Mouse (Mus musculus) heart, embryonic 16.5 days (tissue): ENCODE measurements around the gene Lrrc42. TPM values are rescaled to one million over a fixed set of nuclear protein-coding genes. Genes with fewer than 3 reads are reported as not detected.

Experiments
- ATAC-seq: fragments of 200-750 bp; cut with Nextera tagmentation; replicated peaks from 2 replicates; pipeline ENCODE4 v1.8.0; 2017; ENCODE audit warnings: moderate number of reproducible peaks; ENCODE audit not compliant: insufficient read depth, low FRiP score; ENCODE audit errors: extremely low read depth
- H3K27ac ChIP-seq: fragments of 300-500 bp; sonication (generic); 2 replicates; pipeline ENCODE4 v1.5.1; 2014; ENCODE audit warnings: mild to moderate bottlenecking, low read length, control low read depth, moderate library complexity
- H3K27me3 ChIP-seq: fragments of 300-500 bp; sonication (generic); 2 replicates; pipeline ENCODE4 v1.6.1; 2014; ENCODE audit warnings: low read length, mixed read lengths; ENCODE audit not compliant: control insufficient read depth, insufficient read depth
- H3K36me3 ChIP-seq: fragments of 300-500 bp; sonication (generic); 2 replicates; pipeline ENCODE4 v1.6.1; 2014; ENCODE audit not compliant: control insufficient read depth, insufficient read depth
- H3K4me1 ChIP-seq: fragments of 300-500 bp; sonication (generic); 2 replicates; pipeline ENCODE4 v1.6.1; 2014; ENCODE audit warnings: low read length, mixed read lengths; ENCODE audit not compliant: control insufficient read depth, insufficient read depth
- H3K4me2 ChIP-seq: fragments of 300-500 bp; sonication (generic); 2 replicates; pipeline ENCODE4 v1.6.1; 2014; ENCODE audit warnings: low read depth, mild to moderate bottlenecking, control low read depth, low read length
- H3K4me3 ChIP-seq: fragments of 300-500 bp; sonication (generic); 2 replicates; pipeline ENCODE4 v1.5.1; 2014; ENCODE audit warnings: mild to moderate bottlenecking, control low read depth, low read length
- H3K9ac ChIP-seq: fragments of 300-500 bp; sonication (generic); 2 replicates; pipeline ENCODE4 v1.6.1; 2014; ENCODE audit warnings: low read length, control low read depth
- H3K9me3 ChIP-seq: fragments of 300-500 bp; sonication (generic); replicated peaks from 2 replicates; pipeline ENCODE4 v1.6.1; 2016; ENCODE audit warnings: low read length; ENCODE audit not compliant: control insufficient read depth
- WGBS: fragments of 180-500 bp; shearing (Covaris S2); extraction: QIAGEN DNeasy Blood & Tissue Kit; methylation state at CpG from one replicate; pipeline ENCODE4 v1.1.7; 2014; 5-methylcytosine and 5-hydroxymethylcytosine counted together
- polyA plus RNA-seq: library from polyadenylated mRNA; unstranded; fragments of >200 nt; fragmentation: Nextera tagmentation; extraction: Ambion mirVana; gene quantifications from 2 replicates; pipeline ENCODE4 v1.2.1, GENCODE M21; 2015

Lrrc42 gene
- polyA plus RNA-seq: 40.5 and 48.3 TPM in 2 replicates

DNA sequence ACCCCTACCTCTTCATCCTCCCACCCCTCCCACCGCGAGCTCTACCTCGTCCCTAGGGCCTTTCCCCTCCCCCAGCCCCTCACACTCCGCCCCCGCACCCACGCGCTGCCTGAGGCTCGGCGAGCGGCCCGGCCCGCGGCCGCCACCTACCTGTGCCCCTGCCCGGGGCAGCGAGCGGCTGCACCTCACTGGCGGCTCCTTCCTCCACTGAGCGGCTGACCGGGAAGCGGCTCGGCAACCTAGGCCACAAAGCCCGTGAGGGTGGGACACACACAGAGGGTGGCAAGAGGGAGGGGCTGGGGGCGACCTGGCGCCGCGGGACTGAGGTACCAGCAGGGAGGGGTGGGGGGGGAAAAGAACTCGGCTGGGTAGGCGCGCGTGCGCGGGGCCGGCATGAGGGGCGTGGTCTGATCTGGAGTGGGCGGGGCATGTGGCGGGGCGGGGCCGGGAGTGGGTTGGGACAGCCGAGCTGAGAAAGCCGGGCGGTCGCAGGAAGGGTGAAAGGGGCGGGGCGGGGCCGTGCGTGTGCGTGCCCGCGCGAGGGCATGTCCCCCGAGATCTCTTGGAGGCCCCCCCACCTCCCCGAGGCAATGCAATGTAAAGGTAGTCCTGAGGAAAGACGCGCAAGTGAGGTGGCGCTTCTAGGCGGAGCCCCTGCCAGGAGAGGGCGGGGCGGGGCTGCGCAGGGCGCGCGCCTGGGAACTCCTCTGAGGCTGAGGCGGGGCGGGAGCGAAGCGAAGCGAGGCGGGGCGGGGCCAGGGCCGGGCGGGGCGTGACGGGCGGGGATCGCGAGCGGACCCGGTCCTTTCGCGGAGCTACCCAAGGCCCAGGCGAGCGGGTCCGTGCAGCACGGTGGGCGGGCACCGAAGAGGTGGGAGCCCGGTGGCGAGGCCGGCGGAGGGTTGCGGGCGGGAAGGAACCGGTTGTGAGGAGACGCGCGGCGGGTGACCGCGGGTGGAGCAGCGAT lies at the start of gene Lrrc42, which contains the start of gene Hspb11:
Gene Lrrc42, minus strand, starts transcription at position 408 of the 967 bp plus-strand sequence.
Gene Hspb11, plus strand, starts transcription at position 469 of the 967 bp plus-strand sequence.
- H3K36me3 ChIP-seq: no peaks in the 10 kb centered on the region
- H3K27ac ChIP-seq: peak within 1 kb of the TSS; percentile 81
- peaks cover 30% of the 10 kb centered on the region for H3K4me1 ChIP-seq
- ATAC-seq: peak; percentile 97
- no peaks in the 10 kb centered on the region for H3K9me3 ChIP-seq
- peak within 1 kb of the TSS; percentile 92 for H3K4me3 ChIP-seq
- H3K4me2 ChIP-seq: peak within 1 kb of the TSS; percentile 88
- WGBS: under 1% methylated on average over 99 of the region's 101 CpGs
- peak within 1 kb of the TSS; percentile 92 for H3K9ac ChIP-seq
- no peaks in the 10 kb centered on the region for H3K27me3 ChIP-seq

DNA sequence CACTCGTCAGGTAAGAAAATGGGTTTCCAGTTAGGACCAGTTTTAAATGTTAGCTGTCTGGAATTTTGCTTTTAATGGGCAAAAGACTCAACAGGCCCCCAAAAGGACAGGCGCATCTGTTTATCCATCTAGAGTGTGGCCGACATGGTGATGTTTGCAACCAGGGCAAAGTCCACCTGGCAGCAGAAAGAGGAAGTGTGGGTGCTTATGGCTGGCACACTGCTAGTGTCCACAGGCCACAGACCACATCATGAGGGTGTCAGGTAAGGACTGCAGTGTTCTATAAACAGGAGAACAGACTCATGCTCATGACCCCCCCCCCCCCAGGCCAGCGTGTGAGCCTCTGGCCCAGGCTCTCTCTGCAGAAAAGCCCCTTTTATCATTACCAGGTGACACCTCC lies 49.5 kb upstream of the Lrrc42 start:
- WGBS: 72% methylated on average over 4 of the region's 4 CpGs

GRCm38 (mm10) chr4:107302221-107302620 lies 48.9 kb upstream of the Lrrc42 start:
- no peak for ATAC-seq
- Histone ChIP-seq H3K9ac (no peak overlapping the region), H3K27ac (no peak overlapping the region), H3K4me1 (no peaks in the 10 kb centered on the region), H3K9me3 (no peaks in the 10 kb centered on the region), H3K27me3 (no peaks in the 10 kb centered on the region; the same call in 1 of the 2 replicates), H3K4me3 (no peak overlapping the region), H3K4me2 (no peak overlapping the region), H3K36me3 (no peaks in the 10 kb centered on the region)
- 86% methylated on average over 9 of the region's 9 CpGs for WGBS

More for the DNA sequence above, 49.5 kb upstream of the Lrrc42 start:
- Histone ChIP-seq H3K27ac (no peak overlapping the region), H3K27me3 (no peaks in the 10 kb centered on the region; the same call in 1 of the 2 replicates), H3K4me1 (no peaks in the 10 kb centered on the region), H3K9me3 (no peaks in the 10 kb centered on the region), H3K4me2 (no peak overlapping the region), H3K4me3 (no peak overlapping the region), H3K36me3 (no peaks in the 10 kb centered on the region), H3K9ac (no peak overlapping the region)
- no peak for ATAC-seq

- H3K4me3 ChIP-seq: no peak overlapping the region
Measured at GRCm38 (mm10) chr4:107300902-107301555, 47.7 kb upstream of the Lrrc42 start.

GRCm38 (mm10) chr4:107300371-107300770 lies 47.0 kb upstream of the Lrrc42 start:
- no peak overlapping the region for H3K9ac ChIP-seq
- no peaks in the 10 kb centered on the region for H3K9me3 ChIP-seq
- H3K4me2 ChIP-seq: no peak overlapping the region
- WGBS: 75% methylated on average over 4 of the region's 4 CpGs
- no peak overlapping the region for H3K27ac ChIP-seq
- no peak overlapping the region for H3K4me3 ChIP-seq
- no peaks in the 10 kb centered on the region for H3K36me3 ChIP-seq
- ATAC-seq: no peak
- H3K27me3 ChIP-seq: no peaks in the 10 kb centered on the region
- no peaks in the 10 kb centered on the region for H3K4me1 ChIP-seq

More at GRCm38 (mm10) chr4:107300902-107301555, 47.7 kb upstream of the Lrrc42 start:
- Histone ChIP-seq H3K9ac (no peak overlapping the region), H3K27ac (no peak overlapping the region), H3K27me3 (no peaks in the 10 kb centered on the region; the same call in 1 of the 2 replicates), H3K4me2 (no peak overlapping the region), H3K36me3 (no peaks in the 10 kb centered on the region), H3K9me3 (no peaks in the 10 kb centered on the region), H3K4me1 (no peaks in the 10 kb centered on the region)
- no peak; the same call in 1 of the 2 replicates for ATAC-seq
- 90% methylated on average over 1 of the region's 1 CpGs for WGBS

DNA sequence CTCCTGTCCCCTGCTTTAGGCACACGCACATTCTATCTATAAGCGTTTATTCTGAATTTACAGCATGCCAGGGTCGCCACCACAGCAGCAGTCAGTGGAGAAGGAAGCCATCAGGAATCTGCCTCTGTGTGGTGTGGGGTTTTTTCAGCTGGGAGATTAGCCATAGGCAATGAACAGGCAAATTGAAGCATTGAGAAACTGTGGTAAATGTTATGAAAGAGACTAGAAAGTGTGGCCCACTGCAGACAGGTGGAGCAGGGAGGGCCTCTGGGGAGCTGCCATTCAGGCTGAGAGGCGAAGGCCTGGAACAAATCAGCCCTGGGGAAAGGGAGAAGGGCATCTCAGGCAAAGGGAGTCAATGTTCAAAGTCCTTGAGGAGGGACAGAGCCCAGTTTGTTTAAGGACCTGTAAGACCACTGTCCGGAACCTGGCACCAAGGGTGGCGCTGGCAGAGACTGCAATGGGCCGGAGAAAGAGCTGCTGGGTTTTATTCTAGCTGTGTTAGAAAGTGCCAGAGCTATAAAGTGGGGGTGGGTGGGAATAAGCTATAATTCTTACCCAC lies 46.5 kb upstream of the Lrrc42 start:
- no peak overlapping the region for H3K4me2 ChIP-seq
- WGBS: 88% methylated on average over 7 of the region's 7 CpGs

DNA sequence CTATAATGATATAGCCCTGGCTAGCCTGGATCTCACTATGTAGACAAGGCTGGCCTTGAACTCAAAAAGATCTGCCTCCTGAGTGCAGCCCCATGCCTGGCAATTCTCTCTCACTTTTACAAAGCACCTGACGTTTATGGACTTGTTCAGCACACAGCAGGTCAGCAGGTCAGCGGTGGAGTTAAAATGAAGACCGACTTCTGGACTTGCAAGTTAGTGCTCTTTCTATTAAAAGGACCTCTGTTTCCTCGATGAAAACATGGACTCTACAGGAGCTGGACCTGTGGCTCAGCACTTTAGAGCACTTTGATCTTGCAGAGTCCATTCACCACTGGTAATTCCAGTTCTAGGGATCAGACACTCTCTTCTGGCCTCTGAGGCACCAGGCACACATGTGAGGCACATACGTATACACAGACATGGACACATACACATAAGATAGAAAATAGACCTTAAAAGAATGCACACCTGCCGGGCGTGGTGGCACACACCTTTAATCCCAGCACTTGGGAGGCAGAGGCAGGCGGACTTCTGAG lies 44.8 kb upstream of the Lrrc42 start:
- Histone ChIP-seq H3K36me3 (no peaks in the 10 kb centered on the region), H3K4me3 (no peak overlapping the region), H3K9ac (no peak overlapping the region), H3K9me3 (no peaks in the 10 kb centered on the region), H3K4me1 (no peaks in the 10 kb centered on the region), H3K27ac (no peak overlapping the region), H3K4me2 (no peak overlapping the region), H3K27me3 (peaks cover 2% of the 10 kb centered on the region; the same call in 1 of the 2 replicates)
- no peak for ATAC-seq
- 76% methylated on average over 8 of the region's 8 CpGs for WGBS

More for the DNA sequence above, 46.5 kb upstream of the Lrrc42 start:
- Histone ChIP-seq H3K36me3 (no peaks in the 10 kb centered on the region), H3K9ac (no peak overlapping the region), H3K4me1 (no peaks in the 10 kb centered on the region), H3K9me3 (no peaks in the 10 kb centered on the region), H3K27ac (no peak overlapping the region), H3K27me3 (no peaks in the 10 kb centered on the region), H3K4me3 (no peak overlapping the region)
- ATAC-seq: no peak

- Histone ChIP-seq H3K4me1 (no peaks in the 10 kb centered on the region), H3K4me3 (no peak overlapping the region), H3K27me3 (peaks cover 2% of the 10 kb centered on the region; the same call in 1 of the 2 replicates), H3K9ac (no peak overlapping the region), H3K27ac (no peak overlapping the region), H3K9me3 (no peaks in the 10 kb centered on the region), H3K4me2 (no peak overlapping the region), H3K36me3 (no peaks in the 10 kb centered on the region)
- no peak for ATAC-seq
- WGBS: 37% methylated on average over 4 of the region's 4 CpGs
Measured at GRCm38 (mm10) chr4:107292273-107292662, 38.9 kb upstream of the Lrrc42 start.
